Mouse (Mus musculus) G1E (cell line): ENCODE measurements around the gene Nr2c2ap.

ENCODE experiments used
- CTCF ChIP-seq: IDR thresholded peaks from 2 replicates; pipeline ENCODE4 v1.5.1; 2012; ENCODE audit warnings: low read depth, low read length, inconsistent platforms, mixed read lengths
- GATA1 ChIP-seq: IDR thresholded peaks from 2 replicates; pipeline ENCODE4 v1.6.1; 2012; ENCODE audit warnings: borderline replicate concordance, low read length, inconsistent platforms, mixed read lengths
- GATA2 ChIP-seq: IDR thresholded peaks from 2 replicates; pipeline ENCODE4 v1.6.1; 2012; ENCODE audit warnings: low read depth, low read length, inconsistent platforms, borderline replicate concordance
- POLR2AphosphoS5 ChIP-seq: IDR thresholded peaks from 2 replicates; pipeline ENCODE4 v1.6.1; 2012; ENCODE audit warnings: low read depth, low read length, inconsistent platforms; ENCODE audit not compliant: insufficient replicate concordance
- TAL1 ChIP-seq: conservative IDR thresholded peaks from 2 replicates; pipeline ENCODE4 v1.6.1; 2012; ENCODE audit warnings: low read depth, low read length, inconsistent platforms, mixed read lengths

GRCm38 (mm10) chr8:70181903-70182252, 50.7 kb downstream of the Nr2c2ap start:
- no peak for TF ChIP-seq CTCF
- no peak for TF ChIP-seq GATA1
- no peak for TF ChIP-seq GATA2
- TF ChIP-seq POLR2AphosphoS5, result no peak
- TF ChIP-seq TAL1, result no peak
